Mouse (Mus musculus) MEL (cell line): ENCODE results near the gene Mtg2.

Experiments used
- CHD1 ChIP-seq: IDR thresholded peaks from 2 replicates; pipeline ENCODE4 v1.6.1; 2012; ENCODE audit warnings: low read depth, mild to moderate bottlenecking, inconsistent platforms, low read length, improper control_type of control experiment
- CTCF ChIP-seq, 3 experiments: IDR thresholded peaks in 2 of 3; conservative IDR thresholded peaks in 1 of 3; 2 replicates each; pipeline ENCODE4 v1.5.1; 2011 to 2012; ENCODE audit warnings: low read length in 3 of 3, low read depth in 2 of 3, mild to moderate bottlenecking in 2 of 3, improper control_type of control experiment in 1 of 3, inconsistent platforms in 1 of 3, mixed read lengths in 1 of 3, moderate library complexity in 1 of 3; ENCODE audit not compliant: control insufficient read depth in 1 of 3, insufficient read depth in 1 of 3, poor library complexity in 1 of 3, severe bottlenecking in 1 of 3
- EP300 ChIP-seq, 2 experiments: IDR thresholded peaks; 2 replicates each; pipeline ENCODE4 v1.6.1; 2011; ENCODE audit warnings: improper control_type of control experiment in 2 of 2, low read length in 2 of 2, low read depth in 1 of 2, mild to moderate bottlenecking in 1 of 2
- GABPA ChIP-seq: IDR thresholded peaks from 2 replicates; pipeline ENCODE4 v1.6.1; 2012; ENCODE audit warnings: low read depth, mild to moderate bottlenecking, inconsistent platforms, low read length, improper control_type of control experiment, moderate library complexity
- HCFC1 ChIP-seq: IDR thresholded peaks from 2 replicates; pipeline ENCODE4 v1.6.1; 2012; ENCODE audit warnings: low read depth, mild to moderate bottlenecking, inconsistent platforms, low read length, improper control_type of control experiment, moderate library complexity
- KAT2A ChIP-seq: conservative IDR thresholded peaks from 2 replicates; pipeline ENCODE4 v1.6.1; 2012; ENCODE audit warnings: low read depth, low read length, improper control_type of control experiment, inconsistent platforms
- SIN3A ChIP-seq: IDR thresholded peaks from 2 replicates; pipeline ENCODE4 v1.6.1; 2012; ENCODE audit warnings: low read length, improper control_type of control experiment, inconsistent platforms
- UBTF ChIP-seq: IDR thresholded peaks from 2 replicates; pipeline ENCODE4 v1.6.1; 2012; ENCODE audit warnings: low read depth, mild to moderate bottlenecking, inconsistent platforms, low read length, improper control_type of control experiment, moderate library complexity, borderline replicate concordance; ENCODE audit not compliant: insufficient read depth

DNA sequence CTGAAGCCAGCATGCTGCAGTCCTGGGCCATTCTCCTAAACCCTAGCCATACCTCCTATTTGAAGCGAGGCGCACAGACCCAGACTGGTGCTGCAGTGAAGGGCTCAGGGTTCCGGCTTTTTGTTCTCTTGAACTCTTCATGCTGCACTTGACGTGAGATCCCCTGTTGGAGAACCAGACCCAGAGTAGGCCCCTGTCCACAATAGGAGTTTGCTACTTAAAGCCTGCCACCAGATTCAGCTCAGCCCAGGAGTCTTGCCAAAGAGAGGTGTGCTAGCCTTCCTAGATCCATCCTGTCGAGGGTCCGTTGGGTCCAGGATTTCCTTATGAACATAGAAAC, 44.6 kb upstream of the Mtg2 start:
- TF ChIP-seq KAT2A: no peak
- no peak for TF ChIP-seq CHD1
- TF ChIP-seq EP300 (IDR thresholded peaks at IDR 0.05; ENCODE audit: low read depth in 1 of 2, low read length in 2 of 2): no peak
- no peak for TF ChIP-seq SIN3A
- no peak for TF ChIP-seq HCFC1
- TF ChIP-seq CTCF (IDR thresholded peaks at IDR 0.05 in 2 of 3, conservative IDR thresholded peaks at IDR 0.05 in 1 of 3; ENCODE audit: control insufficient read depth in 1 of 3, insufficient read depth in 1 of 3, low read depth in 2 of 3, low read length in 3 of 3, poor library complexity in 1 of 3, severe bottlenecking in 1 of 3): no peak
- no peak for TF ChIP-seq GABPA
- TF ChIP-seq UBTF: no peak
